Mouse (Mus musculus) mouse trophoblast stem cell (cell line): ENCODE data around the gene Scn3b.

ENCODE experiments used
- in situ Hi-C, 2 experiments: fragments of 300-500 bp; cut with MseI, MboI; formaldehyde crosslinking; loops; 2 replicates in 1 of 2; 3 replicates in 1 of 2; pipeline ENCODE4 v1.15.1; 2025

Scn3b gene

DNA sequence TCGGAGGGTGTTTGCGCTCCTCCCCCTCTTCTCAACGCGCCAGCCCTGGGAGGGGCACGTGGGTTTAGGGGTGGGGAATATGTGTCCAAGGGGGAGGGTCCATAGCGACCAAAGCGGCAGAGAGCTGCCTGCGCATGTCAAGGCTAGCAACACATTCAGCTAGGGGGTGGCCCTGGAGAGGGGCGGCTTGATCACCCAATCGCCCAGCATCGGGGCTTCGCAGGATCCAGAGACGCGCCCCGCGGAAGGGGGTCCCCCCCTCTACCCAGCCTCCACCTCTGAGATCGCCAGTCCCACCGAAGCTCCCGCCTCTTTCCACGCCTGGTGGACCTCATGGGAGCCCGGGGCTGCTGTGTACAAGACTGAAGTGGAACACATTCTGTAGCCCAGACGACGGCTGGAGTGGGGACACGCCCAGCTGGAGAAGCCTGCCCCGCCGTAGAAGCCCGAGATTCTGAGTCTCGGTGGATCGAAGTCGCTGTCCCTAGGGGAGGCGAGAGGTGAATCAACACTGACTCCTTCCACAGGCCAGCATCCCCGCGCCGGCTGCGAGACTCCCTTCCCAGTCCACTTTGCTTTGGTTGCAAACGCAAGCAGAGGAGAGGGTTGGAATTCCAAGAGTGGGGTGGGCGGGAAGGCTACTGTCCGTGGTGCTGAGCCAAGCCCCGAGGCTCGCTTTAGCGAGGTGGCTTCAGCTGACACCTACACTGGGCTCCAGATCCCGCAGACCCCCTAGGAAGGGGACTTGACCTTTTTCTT lies at the start of gene Scn3b:
Scn3b (plus strand) TSS at position 115 of the 759 bp plus-strand sequence.
- in situ Hi-C loops, result no loop called here

DNA sequence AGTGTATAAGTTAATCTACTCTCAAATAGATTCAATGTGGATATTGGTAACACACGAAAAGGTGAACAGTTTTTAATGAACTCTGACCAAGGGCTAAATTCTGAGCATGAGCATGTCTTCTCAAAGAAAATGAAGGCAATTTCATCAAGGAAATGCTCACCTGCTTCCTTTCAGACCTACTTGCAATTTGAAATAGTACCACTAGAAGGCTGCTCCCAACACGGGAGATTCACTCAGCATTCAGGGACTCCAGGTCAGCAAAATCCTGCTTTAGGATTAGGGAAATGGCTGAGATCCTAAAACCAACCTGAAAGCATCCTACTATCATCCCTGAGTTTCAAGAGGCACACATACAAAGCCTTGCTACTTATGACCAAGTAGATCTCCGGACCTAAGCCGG lies 44.7 kb upstream of the Scn3b start:
- in situ Hi-C loops, result no loop called here

DNA sequence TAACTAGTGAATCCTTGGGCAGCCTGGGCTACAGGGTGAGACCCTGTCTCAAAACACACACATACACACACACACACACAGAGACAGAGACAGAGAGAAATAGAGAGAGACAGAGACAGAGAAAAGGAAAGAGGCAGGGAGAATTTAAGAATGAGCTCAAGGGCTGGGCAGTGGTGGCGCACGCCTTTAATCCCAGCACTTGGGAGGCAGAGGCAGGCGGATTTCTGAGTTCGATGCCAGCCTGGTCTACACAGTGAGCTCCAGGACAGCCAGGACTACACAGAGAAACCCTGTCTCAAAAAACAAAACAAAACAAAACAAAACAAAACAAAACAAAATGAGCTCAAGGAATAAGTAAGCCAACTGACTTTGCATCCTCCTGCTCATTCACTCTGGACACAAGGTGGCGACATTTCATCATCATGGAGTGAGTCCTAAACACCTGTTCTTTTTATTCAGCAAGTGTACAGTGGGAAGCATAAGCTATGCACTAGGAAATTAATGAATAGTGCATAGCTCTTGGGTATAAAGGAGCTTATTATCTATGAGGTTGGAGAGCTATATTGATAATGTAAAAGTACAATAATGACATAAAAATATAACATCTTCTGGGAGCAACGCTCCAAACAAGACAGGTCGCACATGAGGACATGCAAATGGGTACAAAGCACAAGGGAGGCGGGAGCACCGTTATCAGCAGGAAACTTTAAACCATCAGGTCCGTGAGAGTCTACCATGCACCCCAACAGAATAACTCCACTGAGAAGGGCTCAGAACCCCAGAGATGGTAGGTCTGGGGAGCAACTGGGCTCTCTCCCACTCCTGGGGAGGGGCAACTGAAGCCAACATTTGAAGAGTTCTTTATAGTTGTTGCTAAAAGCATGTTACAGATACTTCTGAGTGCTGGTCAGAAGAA lies 40.9 kb upstream of the Scn3b start:
- in situ Hi-C loops, result no loop called here

DNA sequence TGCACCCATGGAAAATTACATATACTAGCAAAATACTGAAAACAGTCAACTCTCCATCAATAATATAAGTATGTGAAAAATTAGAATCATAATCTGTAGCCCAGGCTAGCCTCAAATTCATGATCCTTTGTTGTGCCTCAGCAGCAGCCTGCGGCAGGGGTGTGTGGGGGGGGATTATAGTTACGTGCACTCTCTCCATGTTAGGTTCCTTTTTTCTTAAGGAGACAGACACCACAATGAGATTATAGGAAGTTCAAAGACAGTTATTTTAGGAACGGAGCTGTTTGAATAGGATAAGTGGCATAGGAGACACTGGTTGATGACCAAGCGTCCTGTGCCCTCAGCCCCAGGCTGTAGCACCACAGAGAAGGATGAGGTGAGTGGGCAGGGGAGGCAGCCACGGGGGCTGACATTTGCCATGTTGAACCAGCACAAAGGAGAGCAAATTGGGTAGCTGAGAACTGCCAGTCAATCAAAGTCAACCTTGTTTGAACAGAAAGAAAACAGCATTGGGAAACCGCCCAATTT lies 40.1 kb upstream of the Scn3b start:
- in situ Hi-C loops, result no loop called here

DNA sequence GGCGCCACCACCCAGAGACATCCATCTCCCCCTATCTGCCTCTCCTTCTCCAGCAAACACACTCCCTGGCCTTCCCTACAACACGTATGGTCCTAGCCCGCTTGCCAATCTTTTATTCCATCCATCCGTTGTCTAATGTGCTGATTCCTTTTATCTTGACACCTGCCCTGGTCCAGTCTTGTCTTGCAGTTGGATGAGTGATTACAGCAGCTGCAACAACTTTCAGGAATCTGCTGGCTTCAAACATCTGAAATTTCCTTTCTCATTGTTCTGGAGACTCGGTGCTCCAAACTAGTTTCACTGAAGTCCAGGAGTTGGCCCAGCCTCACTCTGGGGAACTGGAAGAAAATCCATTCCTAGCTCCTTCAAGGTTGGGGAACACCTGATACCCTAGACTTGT lies 39.5 kb upstream of the Scn3b start:
- in situ Hi-C loops, result no loop called here

DNA sequence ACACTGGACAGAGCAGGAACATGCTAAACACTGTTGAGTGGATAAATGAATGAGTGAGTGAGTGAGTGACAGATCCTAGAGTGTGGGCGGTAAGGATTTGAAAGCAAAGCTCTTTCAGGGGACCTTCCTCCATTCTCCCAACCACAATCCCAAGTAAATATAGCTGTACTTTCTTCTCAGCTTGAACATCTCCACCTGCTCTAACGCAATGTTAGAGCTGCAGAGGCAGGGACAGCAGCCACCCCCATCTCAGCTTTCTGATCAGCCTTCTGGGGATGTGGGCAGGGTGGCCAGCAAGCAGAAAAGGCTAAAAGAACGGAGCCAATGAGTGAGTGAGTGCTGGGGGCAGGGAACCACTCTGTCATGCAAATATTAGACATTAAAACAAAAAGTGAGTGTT lies 38.0 kb upstream of the Scn3b start:
- in situ Hi-C loops, result no loop called here

DNA sequence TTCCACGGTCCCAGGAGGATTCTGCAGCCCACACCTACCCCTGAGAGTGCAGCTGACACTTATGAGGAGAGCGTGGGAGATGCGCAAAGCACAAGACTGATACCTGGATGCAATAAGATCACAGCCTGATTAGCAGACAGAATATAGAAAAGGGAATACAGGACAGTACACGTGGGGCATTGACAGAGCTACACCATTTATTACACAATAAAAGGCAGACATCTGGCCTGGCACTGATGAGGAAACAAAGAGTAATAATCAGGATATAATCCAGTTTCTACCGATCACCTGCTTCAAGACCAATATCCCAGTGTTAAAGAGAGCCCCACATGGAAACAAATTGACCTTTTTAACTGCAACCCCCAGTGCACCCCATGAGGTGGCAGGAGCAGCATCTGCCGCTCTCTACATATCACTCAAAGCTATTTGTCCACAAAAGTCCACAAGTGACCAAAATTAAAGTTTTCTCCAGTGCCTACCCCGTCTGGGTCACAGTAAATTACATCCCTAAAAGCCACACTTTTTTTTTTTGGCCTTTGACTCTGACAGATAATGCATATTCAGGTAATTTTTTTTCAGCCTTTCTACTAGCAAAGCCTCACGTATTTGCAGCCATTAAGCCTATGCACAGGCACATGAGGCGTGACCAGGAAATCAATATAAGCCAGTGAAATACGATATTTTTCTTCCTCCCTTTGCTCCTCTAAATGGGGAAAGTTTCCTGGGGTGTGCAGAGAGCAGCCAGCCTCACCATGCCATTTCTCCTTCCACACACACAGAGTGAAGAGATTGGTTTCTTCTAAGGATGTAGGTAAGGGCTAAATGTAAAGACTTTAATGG lies 34.6 kb upstream of the Scn3b start:
- in situ Hi-C loops, result no loop called here

DNA sequence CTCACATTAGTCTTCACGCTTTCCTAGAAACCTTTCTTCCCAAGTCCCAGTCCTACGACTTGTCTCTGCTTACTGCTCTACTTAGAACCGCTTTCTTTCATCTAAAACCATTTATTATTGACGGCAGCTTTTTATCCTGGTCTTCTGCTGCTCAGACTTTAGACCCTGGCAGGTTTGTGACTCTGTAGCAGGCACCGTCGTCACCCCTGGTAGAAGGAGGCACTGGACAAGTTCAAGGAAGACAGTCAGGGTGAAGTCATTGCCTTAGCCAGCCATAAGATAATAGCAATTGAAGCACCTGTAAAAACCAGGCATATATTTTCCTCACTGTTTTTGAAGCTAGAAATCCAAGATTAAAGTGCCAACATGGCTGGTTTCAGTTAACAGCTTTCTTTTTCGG lies 33.8 kb upstream of the Scn3b start:
- in situ Hi-C loops, result no loop called here

DNA sequence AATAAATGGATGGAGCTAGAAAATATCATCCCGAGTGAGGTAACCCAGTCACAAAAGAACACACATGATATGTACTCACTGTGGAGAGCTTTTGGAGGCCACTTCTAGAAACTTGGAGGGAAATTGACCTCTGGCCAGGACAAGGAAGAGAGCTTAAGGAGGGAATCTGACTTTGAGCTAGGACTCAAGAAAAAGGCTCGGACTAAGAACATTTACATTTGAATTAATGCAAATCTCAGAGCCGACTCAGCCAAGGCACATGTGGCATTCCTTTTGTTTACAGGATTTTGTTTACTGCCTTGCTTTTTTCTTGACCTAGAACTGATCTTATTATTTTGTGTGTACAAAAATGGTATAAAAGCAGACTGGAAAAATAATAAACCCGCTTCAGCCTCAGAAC lies 29.3 kb upstream of the Scn3b start:
- in situ Hi-C loops, result no loop called here

DNA sequence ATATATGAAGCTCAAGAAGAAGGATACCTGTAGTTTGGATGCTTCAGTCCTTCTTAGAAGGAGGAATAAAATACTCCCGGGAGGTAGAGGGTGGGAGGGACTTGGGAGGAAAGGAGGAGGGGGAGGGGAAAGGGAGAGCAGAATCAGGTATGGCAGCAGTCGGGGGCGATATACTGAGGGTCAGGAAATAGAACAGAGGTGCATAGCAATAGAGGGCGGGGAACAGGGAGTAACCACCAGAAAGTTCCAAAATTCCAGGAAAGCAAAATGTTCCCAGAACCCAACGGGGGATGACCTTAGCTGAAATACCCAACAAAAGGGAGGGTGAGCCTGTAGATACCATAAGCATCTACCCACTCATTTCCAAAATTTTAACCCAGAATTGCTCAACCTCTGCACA lies 28.7 kb upstream of the Scn3b start:
- in situ Hi-C loops, result no loop called here

DNA sequence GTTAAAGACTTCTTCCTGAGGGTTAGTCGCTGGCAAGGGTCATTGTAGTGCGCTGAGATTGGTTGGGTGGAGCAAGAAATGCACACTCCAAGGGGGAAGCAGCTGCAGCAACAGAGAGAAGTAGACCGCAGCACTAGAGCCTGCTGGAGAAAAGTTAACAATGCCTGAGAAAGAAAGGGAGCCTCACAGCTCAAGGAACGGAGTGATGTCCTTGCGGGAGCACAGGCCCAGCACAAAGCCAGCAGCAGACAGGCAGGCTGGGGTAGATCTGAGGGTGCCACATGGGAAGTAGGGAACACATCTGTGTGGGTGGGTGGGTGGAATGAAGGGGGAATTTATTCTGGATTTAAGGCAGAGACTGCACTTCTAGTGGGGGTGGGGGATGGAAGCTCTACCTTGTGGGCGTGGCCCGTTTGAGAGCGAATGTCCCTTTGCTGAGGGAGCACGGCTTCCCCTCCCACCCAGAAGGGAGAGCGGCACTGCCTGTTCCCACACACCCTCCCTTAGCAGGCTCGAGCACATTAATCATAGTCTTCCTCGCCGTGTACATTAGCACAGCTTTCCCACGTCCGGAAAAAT lies 27.7 kb upstream of the Scn3b start:
- in situ Hi-C loops, result no loop called here

DNA sequence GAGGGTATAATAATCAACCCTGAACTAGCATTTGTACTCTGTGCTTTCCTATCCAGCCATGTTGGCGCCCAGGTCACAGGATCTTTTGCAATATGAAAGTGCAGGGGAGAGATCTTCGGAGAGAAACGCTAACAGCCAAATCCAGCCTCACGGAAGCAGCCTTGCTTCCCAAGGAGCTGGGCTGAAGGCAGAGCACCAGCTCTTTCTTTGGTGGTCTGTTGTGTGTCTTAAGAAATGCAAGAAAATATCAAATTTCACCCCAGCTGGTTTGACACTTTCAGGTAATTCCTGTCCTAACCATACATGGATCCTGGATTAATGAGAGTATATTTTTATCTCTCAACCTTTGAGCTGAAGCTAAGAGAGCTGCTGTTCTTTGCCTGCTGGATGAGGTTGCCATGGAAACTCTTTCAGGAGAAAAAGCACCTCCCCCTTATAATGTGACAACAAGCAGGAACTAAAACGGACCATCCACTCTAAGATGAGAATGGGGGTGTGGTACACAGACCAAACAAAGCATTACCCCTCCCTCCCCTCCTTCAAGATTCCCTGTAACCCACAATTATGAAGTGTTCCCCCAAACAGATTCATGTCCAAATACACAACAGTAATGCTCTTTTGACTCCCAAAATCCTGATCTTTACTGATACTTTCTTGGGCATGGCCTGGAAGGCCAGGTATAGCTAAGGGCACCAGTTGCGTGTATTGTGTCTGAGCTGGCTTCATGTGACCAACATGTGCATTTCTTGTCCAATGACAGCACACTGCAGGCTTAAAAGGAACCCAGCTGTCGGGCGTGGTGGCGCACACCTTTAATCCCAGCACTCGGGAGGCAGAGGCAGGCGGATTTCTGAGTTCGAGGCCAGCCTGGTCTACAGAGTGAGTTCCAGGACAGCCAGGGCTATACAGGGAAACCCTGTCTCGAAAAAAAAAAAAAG lies 26.8 kb upstream of the Scn3b start:
- in situ Hi-C loops, result no loop called here

DNA sequence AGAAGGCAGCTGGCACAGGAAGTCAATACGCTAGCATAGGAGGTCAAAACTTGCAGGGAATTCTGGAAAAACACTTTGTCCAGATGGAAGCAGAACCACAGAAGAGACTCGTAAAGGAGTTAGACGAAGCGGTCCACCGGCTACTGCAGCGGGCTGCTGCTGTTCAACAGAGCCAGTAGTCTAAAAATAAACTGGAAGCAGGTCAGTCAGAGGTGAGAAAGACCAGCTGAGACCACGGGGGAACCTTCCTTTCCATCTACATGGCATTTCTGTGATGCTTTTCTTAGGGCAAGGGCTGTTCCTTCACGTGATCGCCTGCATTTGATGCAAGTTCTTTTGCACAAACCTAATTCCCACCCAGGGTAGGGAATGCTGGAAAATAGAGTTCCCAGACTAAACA lies 23.6 kb upstream of the Scn3b start:
- in situ Hi-C loops, result no loop called here

DNA sequence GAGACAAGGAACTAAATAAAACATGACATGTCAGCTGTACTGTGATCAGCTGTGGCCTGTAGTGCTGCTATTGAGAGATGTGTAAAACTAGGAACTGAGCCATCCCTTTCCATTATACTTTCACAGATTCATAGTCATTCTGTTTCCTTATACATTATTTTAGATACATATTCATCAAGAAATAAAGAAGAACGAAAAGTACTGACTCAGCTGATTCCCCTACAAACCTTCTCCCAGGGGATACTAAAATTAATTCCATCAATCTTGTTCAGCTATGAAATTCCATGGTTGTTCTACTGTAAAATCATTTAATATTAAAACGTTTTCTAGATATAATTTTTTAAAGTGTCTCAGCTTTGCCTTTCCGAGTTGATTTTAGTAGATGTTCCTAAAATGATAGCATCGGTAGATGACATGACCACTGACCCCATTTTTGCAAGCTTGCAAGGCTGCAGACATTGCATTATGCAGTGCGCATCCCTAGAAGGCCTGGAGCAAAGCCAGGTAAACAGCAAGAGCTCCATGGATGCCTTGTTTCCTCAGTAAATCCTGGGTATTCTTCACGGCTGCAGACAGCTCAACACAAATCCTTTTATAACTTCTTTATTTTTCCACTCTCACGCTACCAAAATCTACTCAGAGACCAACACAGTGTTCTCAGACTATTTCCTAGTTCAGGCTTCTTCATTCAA lies 22.9 kb upstream of the Scn3b start:
- in situ Hi-C loops, result no loop called here

DNA sequence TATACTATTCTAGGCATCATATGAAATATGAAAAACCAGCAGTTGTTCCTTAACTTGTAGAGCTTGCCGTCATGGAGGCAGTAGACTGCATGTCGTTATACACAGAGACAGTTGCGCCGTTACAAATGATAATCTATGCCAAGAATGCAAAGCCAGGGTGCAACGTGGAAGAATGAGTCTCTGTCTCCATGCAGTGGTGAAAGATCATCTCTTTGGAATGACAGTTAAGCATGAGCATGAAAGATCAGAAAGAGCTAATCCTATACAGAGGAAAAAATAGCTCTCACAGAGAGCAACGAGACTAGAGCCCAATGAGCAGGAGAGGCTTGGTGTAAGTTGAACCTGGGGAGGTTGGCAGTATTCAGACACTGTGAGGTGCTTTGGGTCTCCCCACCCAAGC lies 22.3 kb upstream of the Scn3b start:
- in situ Hi-C loops, result no loop called here

DNA sequence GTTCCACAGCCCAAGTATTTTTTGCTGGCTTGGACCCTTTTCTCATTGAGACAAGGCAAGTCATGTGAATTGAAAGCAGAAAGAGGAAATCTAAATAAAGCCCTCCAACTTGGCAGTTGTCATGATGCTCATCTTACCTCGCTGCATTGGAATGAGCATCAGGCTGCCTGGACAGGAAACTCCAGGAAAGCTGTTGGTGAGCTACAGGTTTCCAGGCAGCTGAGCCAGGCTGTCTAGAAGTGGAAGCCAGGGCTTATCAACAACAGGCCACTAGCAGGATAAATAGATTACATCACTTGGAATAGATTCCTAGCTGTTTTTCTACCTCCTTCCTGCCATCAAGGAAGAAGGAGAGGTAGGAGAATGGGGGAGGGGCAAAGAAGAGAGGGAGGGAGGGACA lies 19.9 kb upstream of the Scn3b start:
- in situ Hi-C loops, result no loop called here

DNA sequence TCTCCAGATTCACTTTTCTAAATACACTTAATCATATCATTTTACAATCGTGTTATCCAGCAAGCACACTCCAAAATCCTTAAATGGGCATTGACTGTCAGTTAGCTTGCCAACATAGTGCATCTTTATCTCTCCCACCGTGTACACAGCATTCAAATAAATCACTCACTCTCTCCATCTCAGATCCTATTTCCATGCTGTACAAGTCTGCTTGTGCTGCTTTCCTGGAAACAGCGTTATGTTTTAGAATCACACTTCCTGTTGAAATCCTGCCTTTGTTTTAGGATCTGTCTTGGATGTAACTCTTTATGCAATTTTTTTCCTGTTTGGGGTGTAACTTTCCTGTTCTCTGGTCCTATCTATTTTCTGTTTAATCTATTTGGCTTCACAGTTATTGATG lies 16.6 kb upstream of the Scn3b start:
- in situ Hi-C loops, result no loop called here

DNA sequence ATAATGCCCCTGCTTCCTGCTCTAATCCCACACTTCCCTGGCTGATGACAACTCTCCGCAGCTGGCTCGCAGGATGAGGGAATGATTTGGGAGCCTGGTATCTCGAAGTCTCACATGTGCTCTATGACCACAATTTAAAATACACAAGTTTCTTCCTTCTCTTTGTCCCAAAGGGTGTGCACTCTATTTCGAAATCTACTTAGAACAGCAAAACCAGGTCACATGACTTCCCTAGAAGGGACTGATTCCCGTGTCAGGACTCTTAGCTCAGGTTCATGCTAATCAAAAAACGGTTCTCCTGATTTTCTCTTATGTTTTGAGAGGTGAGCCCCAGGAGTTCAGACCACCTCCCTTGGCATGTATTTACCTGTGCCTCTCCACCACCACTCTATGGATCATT lies 5.1 kb upstream of the Scn3b start:
- in situ Hi-C loops, result no loop called here

DNA sequence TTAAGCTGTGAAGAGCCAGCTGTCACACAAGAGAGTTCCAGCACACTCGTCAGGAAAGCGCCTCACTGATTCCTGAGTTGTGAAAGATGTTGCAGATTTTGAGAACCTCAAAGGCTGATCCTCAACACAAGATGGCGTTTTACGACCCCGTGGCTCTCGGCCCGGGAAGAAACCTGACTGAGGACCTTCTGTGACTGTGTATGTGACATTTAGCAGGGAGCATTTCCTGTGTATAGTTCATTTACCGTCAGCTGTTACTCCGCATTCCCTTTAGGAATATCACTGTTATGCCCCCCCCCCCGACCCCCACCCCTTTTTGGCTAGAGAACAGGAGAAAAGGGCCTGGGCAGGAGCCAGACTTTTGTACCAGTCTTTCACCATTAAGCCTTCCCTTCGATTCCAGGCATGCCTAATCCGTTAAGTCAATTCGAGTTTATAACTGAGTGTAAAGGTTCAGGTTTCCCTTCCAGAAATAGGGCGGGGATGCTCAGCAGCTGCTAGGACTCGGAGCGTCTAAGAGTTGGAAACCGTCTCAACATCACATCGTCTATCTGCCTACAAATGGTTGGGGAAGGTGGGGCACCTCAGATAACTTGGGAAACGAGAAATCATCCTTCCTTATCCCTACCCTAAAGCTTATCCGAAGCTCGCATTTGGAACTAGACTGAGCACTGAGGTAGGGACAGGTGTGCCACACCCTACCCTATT lies 823 bp upstream of the Scn3b start:
- in situ Hi-C loops, result no loop called here
